Mouse (Mus musculus) midbrain, embryonic 14.5 days (tissue): Measurements from ENCODE around the gene Smim15. TPM values are rescaled to one million over a fixed set of nuclear protein-coding genes. Genes with fewer than 3 reads are reported as not detected.

ENCODE experiments used
- ATAC-seq: fragments of 200-750 bp; cut with Nextera tagmentation; 2 replicates; pipeline ENCODE4 v1.8.0; 2017; ENCODE audit warnings: moderate number of reproducible peaks, moderate library complexity; ENCODE audit not compliant: low FRiP score, low TSS enrichment
- DNase-seq: peaks from one replicate; pipeline ENCODE4 v3.0.0-alpha.2; 2015
- H3K27ac ChIP-seq: fragments of 300-500 bp; sonication (generic); replicated peaks from 2 replicates; pipeline ENCODE4 v1.5.1; 2014; ENCODE audit warnings: mild to moderate bottlenecking, low read depth, low read length, moderate library complexity
- H3K27me3 ChIP-seq: fragments of 300-500 bp; sonication (generic); 2 replicates; pipeline ENCODE4 v1.6.1; 2014; ENCODE audit warnings: low read length, control low read depth, mixed read lengths; ENCODE audit not compliant: control insufficient read depth, insufficient read depth
- H3K36me3 ChIP-seq: fragments of 300-500 bp; sonication (generic); 2 replicates; pipeline ENCODE4 v1.6.1; 2014; ENCODE audit warnings: low read length, control low read depth; ENCODE audit not compliant: control insufficient read depth, insufficient read depth
- H3K4me1 ChIP-seq: fragments of 300-500 bp; sonication (generic); 2 replicates; pipeline ENCODE4 v1.6.1; 2014; ENCODE audit warnings: mild to moderate bottlenecking, antibody characterized with exemption, low read length, control low read depth; ENCODE audit not compliant: control insufficient read depth, insufficient read depth
- H3K4me2 ChIP-seq: fragments of 300-500 bp; sonication (generic); 2 replicates; pipeline ENCODE4 v1.6.1; 2014; ENCODE audit warnings: mild to moderate bottlenecking, low read length, moderate library complexity
- H3K4me3 ChIP-seq: fragments of 300-500 bp; sonication (generic); replicated peaks from 2 replicates; pipeline ENCODE4 v1.5.1; 2014; ENCODE audit warnings: low read depth, low read length
- H3K9ac ChIP-seq: fragments of 300-500 bp; sonication (generic); replicated peaks from 2 replicates; pipeline ENCODE4 v1.6.1; 2014; ENCODE audit warnings: mild to moderate bottlenecking, low read length, moderate library complexity
- H3K9me3 ChIP-seq: fragments of 300-500 bp; sonication (generic); 2 replicates; pipeline ENCODE4 v1.6.1; 2016; ENCODE audit warnings: low read length, control low read depth, mixed read lengths; ENCODE audit not compliant: control insufficient read depth
- WGBS: fragments of 180-500 bp; shearing (Covaris S2); extraction: QIAGEN DNeasy Blood & Tissue Kit; methylation state at CpG from one replicate; pipeline ENCODE4 v1.1.7; 2014; 5-methylcytosine and 5-hydroxymethylcytosine counted together
- polyA plus RNA-seq: library from polyadenylated mRNA; unstranded; fragments of >200 nt; fragmentation: Nextera tagmentation; extraction: Ambion mirVana; gene quantifications from 2 replicates; pipeline ENCODE4 v1.2.1, GENCODE M21; 2014

Gene Smim15
- polyA plus RNA-seq, 1 experiment from 2014 or later = 37.9 TPM

- no peaks in the 10 kb centered on the region for H3K9me3 ChIP-seq
- no peak overlapping the region for H3K4me3 ChIP-seq
- no peaks in the 10 kb centered on the region for H3K4me1 ChIP-seq
- no peak for DNase-seq
- H3K4me2 ChIP-seq = no peak overlapping the region
- H3K36me3 ChIP-seq = no peaks in the 10 kb centered on the region
- 92% methylated on average over 4 of the region's 4 CpGs for WGBS
- no peak overlapping the region for H3K9ac ChIP-seq
- no peak overlapping the region for H3K27ac ChIP-seq
- ATAC-seq = no peak
- H3K27me3 ChIP-seq = no peaks in the 10 kb centered on the region
Measured at GRCm38 (mm10) chr13:108032789-108033188, 11.5 kb upstream of the Smim15 start.

DNA sequence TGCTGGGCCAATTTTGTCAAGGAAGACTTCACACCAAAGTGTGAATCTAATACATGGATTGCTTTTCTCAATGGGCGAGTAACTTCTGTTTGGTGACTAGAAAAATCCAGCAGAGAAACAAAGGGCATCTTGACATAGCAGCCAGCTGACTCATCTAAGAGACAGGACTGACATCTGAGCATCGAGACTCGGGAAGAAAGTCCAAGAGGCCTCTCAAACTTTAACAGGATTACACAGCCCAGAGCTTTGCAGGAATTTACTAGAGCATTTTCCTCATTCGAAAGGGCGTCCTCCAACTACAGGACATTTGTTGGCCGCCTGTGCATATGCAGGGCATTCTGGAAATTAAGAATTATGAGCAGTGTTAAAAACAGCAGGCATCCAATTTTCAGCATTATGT is 4.9 kb upstream of the Smim15 start:
- H3K4me1 ChIP-seq = peaks cover 20% of the 10 kb centered on the region
- H3K9ac ChIP-seq = no peak overlapping the region
- H3K4me2 ChIP-seq = no peak overlapping the region
- no peaks in the 10 kb centered on the region; the same call in 1 of the 2 replicates for H3K27me3 ChIP-seq
- no peak overlapping the region for H3K4me3 ChIP-seq
- H3K9me3 ChIP-seq = no peaks in the 10 kb centered on the region
- no peak for DNase-seq
- ATAC-seq = no peak
- 15% methylated on average over 6 of the region's 6 CpGs for WGBS
- H3K36me3 ChIP-seq = no peaks in the 10 kb centered on the region
- H3K27ac ChIP-seq = no peak overlapping the region

GRCm38 (mm10) chr13:108039902-108040301 is 4.3 kb upstream of the Smim15 start:
- Histone ChIP-seq H3K4me2 (no peak overlapping the region), H3K9me3 (no peaks in the 10 kb centered on the region), H3K4me3 (no peak overlapping the region), H3K36me3 (no peaks in the 10 kb centered on the region), H3K27ac (no peak overlapping the region), H3K4me1 (peaks cover 23% of the 10 kb centered on the region), H3K9ac (no peak overlapping the region), H3K27me3 (no peaks in the 10 kb centered on the region; the same call in 1 of the 2 replicates)
- ATAC-seq = no peak
- no peak for DNase-seq
- WGBS = 56% methylated on average over 9 of the region's 9 CpGs

GRCm38 (mm10) chr13:108040451-108040850 is 3.8 kb upstream of the Smim15 start:
- Histone ChIP-seq H3K27me3 (no peaks in the 10 kb centered on the region; the same call in 1 of the 2 replicates), H3K9ac (no peak overlapping the region), H3K4me2 (no peak overlapping the region), H3K4me3 (no peak overlapping the region), H3K9me3 (no peaks in the 10 kb centered on the region), H3K4me1 (peaks cover 26% of the 10 kb centered on the region), H3K36me3 (no peaks in the 10 kb centered on the region), H3K27ac (no peak overlapping the region)
- WGBS = 24% methylated on average over 3 of the region's 3 CpGs
- ATAC-seq = no peak
- no peak for DNase-seq

DNA sequence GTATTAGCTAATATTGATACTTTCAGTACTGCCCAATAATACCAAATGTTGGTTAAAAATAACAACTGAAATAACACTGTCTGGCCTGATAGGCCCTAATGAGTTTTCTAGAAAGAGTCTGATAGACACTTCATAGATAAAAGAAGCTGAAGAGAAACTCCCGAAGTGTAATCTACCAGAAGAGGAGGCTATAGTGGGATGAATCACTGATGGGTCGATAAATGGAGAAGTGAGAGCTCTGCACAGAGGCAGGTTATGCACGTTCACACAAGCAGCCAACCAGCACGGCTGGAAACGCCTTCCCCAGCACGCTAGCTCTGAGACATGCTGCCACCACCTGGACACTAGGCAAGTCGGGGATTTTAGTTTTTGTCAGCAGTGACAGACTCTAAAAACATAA is 2.9 kb upstream of the Smim15 start:
- ATAC-seq = peak; percentile 35; the same call in 1 of the 2 replicates
- H3K27me3 ChIP-seq = no peaks in the 10 kb centered on the region; the same call in 1 of the 2 replicates
- 2% methylated on average over 7 of the region's 7 CpGs for WGBS

GRCm38 (mm10) chr13:108043431-108044221 is 620 bp upstream of the Smim15 start:
- WGBS = 1% methylated on average over 23 of the region's 23 CpGs
- peak; percentile 76 for ATAC-seq
- peak overlapping the region; percentile 72 for H3K4me2 ChIP-seq
- peak; percentile 68 for DNase-seq
- H3K36me3 ChIP-seq = peaks cover 7% of the 10 kb centered on the region; the same call in 1 of the 2 replicates
- H3K27ac ChIP-seq = peak overlapping the region; percentile 89
- peaks cover 26% of the 10 kb centered on the region for H3K4me1 ChIP-seq
- peak overlapping the region; percentile 90 for H3K9ac ChIP-seq
- no peaks in the 10 kb centered on the region for H3K9me3 ChIP-seq
- H3K27me3 ChIP-seq = no peaks in the 10 kb centered on the region; the same call in 1 of the 2 replicates
- H3K4me3 ChIP-seq = peak overlapping the region; percentile 67

More for the DNA sequence above, 2.9 kb upstream of the Smim15 start:
- no peak overlapping the region for H3K27ac ChIP-seq
- H3K36me3 ChIP-seq = no peaks in the 10 kb centered on the region
- peak overlapping the region; percentile 13; the same call in 1 of the 2 replicates for H3K4me2 ChIP-seq
- H3K9me3 ChIP-seq = no peaks in the 10 kb centered on the region
- H3K4me1 ChIP-seq = peaks cover 26% of the 10 kb centered on the region
- no peak overlapping the region for H3K4me3 ChIP-seq
- peak; percentile 87 for DNase-seq
- H3K9ac ChIP-seq = no peak overlapping the region

GRCm38 (mm10) chr13:108045646-108046045 is 1.4 kb downstream of the Smim15 start:
- Histone ChIP-seq H3K4me1 (peaks cover 25% of the 10 kb centered on the region), H3K4me2 (no peak overlapping the region), H3K27me3 (no peaks in the 10 kb centered on the region), H3K4me3 (no peak overlapping the region), H3K9me3 (no peaks in the 10 kb centered on the region), H3K9ac (no peak overlapping the region), H3K36me3 (peaks cover 7% of the 10 kb centered on the region; the same call in 1 of the 2 replicates), H3K27ac (no peak overlapping the region)
- DNase-seq (no peak), ATAC-seq (no peak)
- 84% methylated on average over 3 of the region's 3 CpGs for WGBS

- Histone ChIP-seq H3K9me3 (no peaks in the 10 kb centered on the region), H3K27ac (no peak overlapping the region), H3K9ac (no peak overlapping the region), H3K4me1 (peaks cover 20% of the 10 kb centered on the region), H3K36me3 (peaks cover 7% of the 10 kb centered on the region; the same call in 1 of the 2 replicates), H3K4me3 (no peak overlapping the region), H3K4me2 (no peak overlapping the region), H3K27me3 (no peaks in the 10 kb centered on the region)
- no peak for DNase-seq
- no peak for ATAC-seq
- 94% methylated on average over 3 of the region's 3 CpGs for WGBS
Measured at GRCm38 (mm10) chr13:108046071-108046470, 1.8 kb downstream of the Smim15 start.

DNA sequence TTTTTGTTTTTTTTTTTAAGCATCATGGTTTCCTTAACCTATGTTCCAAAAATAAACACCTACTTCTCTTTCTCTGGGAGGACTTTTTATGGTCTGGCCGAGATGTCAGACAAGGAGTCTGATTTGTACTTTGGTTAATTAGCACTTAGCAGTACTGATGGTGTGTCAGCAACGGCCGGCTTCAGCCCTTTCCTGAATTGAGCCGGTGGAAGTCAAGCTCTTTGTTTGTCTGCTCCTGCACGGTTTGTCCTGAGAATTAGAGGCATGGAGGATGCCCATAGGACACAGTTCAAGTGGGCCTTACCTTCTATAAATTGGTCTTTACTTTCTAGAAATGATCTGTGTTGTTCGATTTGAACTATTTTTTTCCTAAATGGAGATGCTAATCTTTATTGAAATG is 2.6 kb downstream of the Smim15 start:
- WGBS = 76% methylated on average over 6 of the region's 6 CpGs
- Histone ChIP-seq H3K36me3 (peaks cover 7% of the 10 kb centered on the region; the same call in 1 of the 2 replicates), H3K9me3 (no peaks in the 10 kb centered on the region), H3K27ac (no peak overlapping the region), H3K4me1 (peaks cover 17% of the 10 kb centered on the region), H3K9ac (no peak overlapping the region), H3K4me2 (no peak overlapping the region), H3K27me3 (no peaks in the 10 kb centered on the region), H3K4me3 (no peak overlapping the region)
- DNase-seq = no peak
- ATAC-seq = no peak
